Mouse (Mus musculus) left cerebral cortex, adult 2 months (tissue): ENCODE results near the gene Hadhb. TPM values are rescaled to one million over a fixed set of nuclear protein-coding genes. Genes with fewer than 3 reads are reported as not detected.
"Not testable (repeated sequence)": the region's sequence is repeated elsewhere in the genome, so short reads cannot be mapped to it uniquely, and the experiment has no call there.

Experiments used
- DNase-seq, 2 experiments: peaks; one replicate each; pipeline ENCODE4 v3.0.0; 2021 to 2022; ENCODE audit warnings: low spot score in 2 of 2, mixed read lengths in 1 of 2; ENCODE audit errors: extremely low spot score in 1 of 2
- H3K27ac ChIP-seq: fragments of 200-600 bp; 2 replicates; pipeline ENCODE4 v1.8.1; 2022
- H3K4me3 ChIP-seq: fragments of 200-600 bp; 2 replicates; pipeline ENCODE4 v1.8.1; 2022
- CTCF ChIP-seq: fragments of 200-600 bp; IDR thresholded peaks from 2 replicates; pipeline ENCODE4 v1.8.1; 2022; ENCODE audit warnings: antibody characterized with exemption, mild to moderate bottlenecking, moderate library complexity
- intact Hi-C: fragments of 180-260 bp; cut with DNase I; formaldehyde crosslinking; loops from one replicate; pipeline ENCODE4 v1.15.1; 2025
- total RNA-seq, 2 experiments: library from RNA; stranded (reverse); gene quantifications; 2 replicates each; pipeline ENCODE4 v1.2.3; 2021

The Hadhb gene
- total RNA-seq, 2 experiments from 2014 or later, result 83.5 to 88.4 TPM

DNA sequence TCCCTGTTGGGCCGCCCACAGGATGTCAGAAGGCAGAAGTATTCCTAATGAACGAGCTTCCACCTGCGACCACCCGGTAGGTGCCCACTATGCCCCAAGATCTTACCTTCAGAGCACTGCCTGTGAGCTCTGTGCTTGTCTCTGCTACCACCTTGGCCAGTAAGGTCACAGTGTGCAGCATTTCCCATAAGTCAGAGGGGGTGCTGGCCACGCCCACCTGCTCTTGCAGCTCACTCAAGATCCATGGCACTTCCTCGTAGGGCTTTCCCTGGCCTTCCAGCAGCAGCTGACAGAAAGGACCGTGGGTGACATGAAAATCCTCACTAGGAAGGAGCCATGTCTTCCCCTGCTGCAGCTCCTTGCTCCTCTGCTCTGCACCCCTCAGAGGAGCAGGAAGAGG, 43.2 kb downstream of the Hadhb start:
- Histone ChIP-seq H3K4me3 (no peak overlapping the region), H3K27ac (no peak overlapping the region)
- no peak for TF ChIP-seq CTCF
- DNase-seq, result no peak
- intact Hi-C loops, result no loop called here

DNA sequence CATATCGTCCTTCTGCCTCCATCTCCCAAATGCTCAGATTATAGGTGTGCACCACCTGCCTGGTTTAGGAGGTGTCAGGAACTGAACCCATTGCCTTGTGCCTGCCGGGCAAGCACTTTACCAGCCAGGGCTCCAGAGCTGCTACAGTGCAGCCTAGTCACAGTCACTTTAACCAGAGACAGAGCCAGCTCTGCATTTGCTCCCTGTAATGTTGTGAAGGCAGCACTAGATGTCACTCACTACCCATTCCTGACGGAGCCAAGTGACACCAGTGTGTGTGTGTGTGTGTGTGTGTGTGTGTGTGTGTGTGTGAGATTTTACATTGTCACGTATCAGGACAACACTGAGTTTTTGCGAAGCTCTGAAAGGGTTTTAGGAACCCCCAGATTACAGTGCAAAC, 46.5 kb downstream of the Hadhb start:
- peak; percentile 33 for DNase-seq
- intact Hi-C loops, result no loop called here
- peak; percentile 62 for TF ChIP-seq CTCF
- Histone ChIP-seq H3K27ac (no peak overlapping the region), H3K4me3 (no peak overlapping the region)

DNA sequence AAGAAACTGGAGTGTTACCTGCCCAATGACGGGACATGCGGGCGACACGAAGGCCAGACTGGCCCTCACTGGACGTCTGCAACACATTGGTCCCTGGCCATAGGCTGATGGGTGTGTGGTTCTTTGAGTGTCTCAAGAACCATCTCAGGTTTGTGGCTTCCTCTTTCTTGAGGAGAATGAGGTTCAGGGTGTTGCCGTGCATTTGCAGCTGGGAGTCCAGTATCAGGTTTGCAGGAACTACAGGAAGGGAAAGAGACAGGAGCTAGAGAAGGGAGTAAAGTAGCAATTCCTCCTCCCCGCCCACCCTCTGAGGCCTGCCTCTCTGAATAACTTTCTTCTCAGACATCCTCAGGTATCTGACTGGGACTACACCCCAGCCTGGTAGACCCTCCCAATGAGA, 47.2 kb downstream of the Hadhb start:
- intact Hi-C loops, result no loop called here
- TF ChIP-seq CTCF, result no peak
- no peak for DNase-seq
- Histone ChIP-seq H3K27ac (no peak overlapping the region), H3K4me3 (no peak overlapping the region)

DNA sequence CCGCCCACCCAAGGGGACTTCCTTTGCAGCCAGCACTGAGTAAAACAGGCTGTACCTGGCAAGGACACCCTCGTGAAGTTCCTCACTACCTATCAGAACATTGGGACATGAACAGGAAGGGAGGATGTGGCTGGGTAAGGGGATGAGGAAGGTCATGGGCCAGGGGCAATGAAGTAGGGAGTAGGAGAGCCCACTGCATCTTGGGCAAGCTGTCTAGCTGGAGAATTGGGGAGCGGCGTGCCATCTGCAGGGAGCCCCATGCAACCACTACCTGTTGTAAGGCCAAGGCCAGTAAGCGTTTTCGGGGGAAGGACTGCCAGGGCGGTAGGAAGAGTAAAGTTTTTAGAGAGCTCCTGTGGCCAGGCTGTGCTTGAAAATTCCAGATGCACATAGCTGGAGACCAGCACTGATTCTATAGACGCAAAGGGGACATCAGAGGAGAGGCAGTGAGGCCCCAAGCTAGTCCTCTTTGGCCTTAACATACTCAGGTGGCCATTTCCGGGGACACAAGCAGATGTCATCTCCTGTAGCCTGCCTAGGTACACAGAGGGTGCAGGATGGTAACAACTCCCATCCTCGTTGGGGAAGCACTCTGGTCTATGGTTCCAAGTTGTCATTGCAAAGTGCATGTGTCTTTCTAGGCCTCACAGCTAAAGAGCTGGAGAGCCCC, 48.3 kb downstream of the Hadhb start:
- no peak for DNase-seq
- Histone ChIP-seq H3K4me3 (no peak overlapping the region), H3K27ac (no peak overlapping the region)
- intact Hi-C loops, result no loop called here
- no peak for TF ChIP-seq CTCF

DNA sequence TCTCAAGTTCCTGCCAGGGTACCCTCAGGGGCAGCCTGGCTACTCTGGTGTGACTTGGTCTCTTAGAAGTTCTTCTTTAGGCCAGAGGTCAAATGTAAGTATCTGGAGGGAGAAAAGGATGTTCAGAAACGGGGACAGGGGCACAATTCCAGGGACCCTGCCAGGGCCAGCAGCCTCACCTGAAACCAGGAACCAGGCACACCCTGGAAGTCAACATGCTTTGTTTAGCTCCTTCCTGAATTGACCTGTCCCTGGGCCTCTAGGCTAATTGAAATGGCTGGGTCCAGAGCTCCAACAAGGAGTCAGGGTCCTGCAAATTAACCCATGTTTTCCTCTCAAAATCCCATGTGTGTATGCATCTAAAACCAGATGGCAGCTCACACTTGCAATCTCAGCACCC, 49.4 kb downstream of the Hadhb start:
- no peak overlapping the region for H3K27ac ChIP-seq
- no peak for DNase-seq
- intact Hi-C loops, result no loop called here
- H3K4me3 ChIP-seq, result no peak overlapping the region
- TF ChIP-seq CTCF, result no peak

DNA sequence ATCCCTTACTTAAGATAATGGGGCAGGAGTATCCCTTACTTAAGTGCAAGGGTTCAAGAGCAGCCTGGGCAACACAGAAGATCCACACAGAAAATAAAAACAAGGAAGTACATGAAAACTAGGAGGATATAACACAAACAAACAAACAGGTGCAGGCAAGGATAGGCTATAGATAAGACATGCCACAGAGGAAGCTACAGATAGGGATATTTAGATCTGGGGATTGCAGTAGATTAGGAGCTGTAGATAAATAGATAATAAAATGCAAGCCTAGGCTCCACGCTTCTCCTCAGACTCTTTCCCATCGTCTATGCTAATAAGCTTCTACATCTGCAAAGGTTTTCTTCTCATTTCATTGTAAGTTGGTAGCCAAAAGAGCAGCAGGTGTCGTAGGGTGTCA, 50.0 kb downstream of the Hadhb start:
- intact Hi-C loops, result no loop called here
- no peak for TF ChIP-seq CTCF
- Histone ChIP-seq H3K4me3 (no peak overlapping the region), H3K27ac (no peak overlapping the region)
- no peak for DNase-seq

DNA sequence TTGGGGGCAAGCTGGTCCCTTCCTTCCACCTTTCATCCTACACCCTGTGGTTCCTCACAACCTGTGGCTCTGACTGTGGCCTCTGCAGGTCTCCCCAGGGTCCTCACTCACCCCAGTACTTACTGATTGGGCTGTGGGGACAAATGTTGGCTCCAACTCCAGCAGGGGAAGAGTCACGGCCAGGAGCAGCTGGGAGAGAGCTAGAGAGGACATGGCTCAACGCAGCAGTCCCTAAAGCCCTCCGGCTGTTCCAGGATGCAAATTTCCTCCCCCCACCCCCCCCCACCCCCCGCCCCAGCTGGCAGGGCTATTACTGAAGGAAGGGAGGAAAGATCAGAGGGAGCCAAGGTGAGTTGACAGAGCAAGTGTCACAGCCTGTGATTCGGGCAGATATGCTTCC, 50.4 kb downstream of the Hadhb start, which contains the start of gene Adgrf3:
Adgrf3 (minus strand) TSS at position 230 of the 400 bp plus-strand sequence.
- no peak within 1 kb of the TSS for H3K4me3 ChIP-seq
- H3K27ac ChIP-seq, result no peak within 1 kb of the TSS
- DNase-seq, result no peak
- intact Hi-C loops, result no loop called here
- no peak for TF ChIP-seq CTCF

DNA sequence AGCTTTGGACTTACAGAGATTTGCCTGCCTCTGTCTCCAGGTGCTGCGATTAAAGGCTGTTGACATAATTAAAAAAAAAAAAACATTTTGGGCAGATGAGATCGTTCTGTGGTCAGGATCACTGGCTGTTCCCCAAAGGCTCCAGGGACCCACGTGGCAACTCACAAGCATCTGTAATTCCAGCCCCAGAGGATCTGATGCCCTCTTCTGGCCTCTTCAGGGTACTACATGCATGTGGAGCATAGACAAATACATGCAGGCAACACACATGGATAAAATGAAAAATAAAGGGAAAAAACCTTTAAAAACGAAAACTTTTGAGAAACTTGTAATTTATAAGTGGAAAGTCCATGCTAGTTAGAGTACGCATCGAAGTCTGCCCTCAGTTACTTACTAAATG, 52.2 kb downstream of the Hadhb start:
- Histone ChIP-seq H3K27ac (no peak overlapping the region), H3K4me3 (no peak overlapping the region)
- DNase-seq, result no peak
- peak; percentile 45 for TF ChIP-seq CTCF
- intact Hi-C loops, result no loop called here

DNA sequence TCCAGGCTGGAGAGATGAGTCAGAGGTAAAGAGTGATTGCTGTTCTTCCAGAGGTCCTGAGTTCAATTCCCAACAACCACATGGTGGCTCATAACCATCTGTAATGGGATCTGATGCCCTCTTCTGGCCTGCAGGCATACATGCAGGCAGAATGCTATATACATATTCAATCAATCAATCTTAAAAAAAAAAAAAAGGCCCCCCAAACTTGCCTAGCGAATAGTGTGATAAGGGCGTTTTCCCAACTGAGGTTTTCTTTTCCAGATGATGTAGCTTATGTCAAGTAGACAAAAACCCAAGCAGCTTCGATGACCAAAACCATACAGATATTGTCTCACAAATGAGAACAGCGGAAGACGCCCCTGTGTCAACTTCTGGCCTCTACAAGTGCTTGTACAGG, 55.7 kb downstream of the Hadhb start:
- H3K4me3 ChIP-seq, H3K27ac ChIP-seq, DNase-seq: not testable (repeated sequence)
- intact Hi-C loops, result loop anchor here (5.0 kb wide), 1 partner anchor 267 kb away; no protein-coding TSS in a partner anchor

DNA sequence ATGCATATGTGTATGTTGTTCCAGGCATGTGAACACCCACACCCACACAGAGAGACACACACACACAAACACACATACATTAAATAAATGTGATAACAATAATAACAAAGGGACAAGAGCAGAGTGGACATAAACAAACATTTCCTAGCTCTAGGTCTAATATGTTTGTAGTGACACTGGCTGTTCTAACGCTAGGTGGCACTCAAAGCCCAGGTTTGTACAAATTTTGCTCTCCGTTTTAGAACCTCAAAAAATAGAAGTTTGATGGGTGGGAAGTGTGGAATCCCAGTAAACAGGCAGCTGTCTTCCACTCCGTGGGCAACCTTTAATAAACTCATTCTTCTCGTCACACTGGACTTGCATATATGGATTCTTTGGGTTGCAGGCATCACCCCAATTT, 59.8 kb downstream of the Hadhb start:
- peak; percentile 83 for TF ChIP-seq CTCF
- intact Hi-C loops, result loop anchor here (5.0 kb wide), 2 partner anchors 262 to 427 kb away; no protein-coding TSS in a partner anchor
- H3K27ac ChIP-seq, result no peak overlapping the region
- H3K4me3 ChIP-seq, result no peak overlapping the region
- peak; percentile 54 to 73 for DNase-seq

DNA sequence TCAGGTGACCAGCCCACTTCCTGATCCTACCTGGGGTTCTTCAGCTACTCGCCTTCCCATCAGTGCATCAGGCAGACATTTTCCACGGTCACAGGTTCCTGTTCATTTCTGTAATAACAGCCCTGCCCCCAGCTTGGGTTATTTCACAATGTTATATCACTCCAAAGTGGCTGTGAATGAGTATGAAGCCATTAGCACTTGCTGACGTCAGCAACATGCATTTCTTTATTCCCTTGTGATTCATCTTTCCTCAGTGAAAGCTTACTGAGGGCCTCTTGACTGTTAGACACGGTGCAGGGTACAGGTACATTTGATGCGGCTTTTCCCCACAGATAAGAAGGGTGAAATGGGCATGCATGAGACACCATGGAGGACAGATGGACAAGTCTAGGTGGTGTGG, 60.9 kb downstream of the Hadhb start:
- Histone ChIP-seq H3K27ac (no peak overlapping the region), H3K4me3 (no peak overlapping the region)
- no peak for TF ChIP-seq CTCF
- intact Hi-C loops, result loop anchor here (5.0 kb wide), 1 partner anchor 426 kb away; no protein-coding TSS in a partner anchor
- no peak for DNase-seq

DNA sequence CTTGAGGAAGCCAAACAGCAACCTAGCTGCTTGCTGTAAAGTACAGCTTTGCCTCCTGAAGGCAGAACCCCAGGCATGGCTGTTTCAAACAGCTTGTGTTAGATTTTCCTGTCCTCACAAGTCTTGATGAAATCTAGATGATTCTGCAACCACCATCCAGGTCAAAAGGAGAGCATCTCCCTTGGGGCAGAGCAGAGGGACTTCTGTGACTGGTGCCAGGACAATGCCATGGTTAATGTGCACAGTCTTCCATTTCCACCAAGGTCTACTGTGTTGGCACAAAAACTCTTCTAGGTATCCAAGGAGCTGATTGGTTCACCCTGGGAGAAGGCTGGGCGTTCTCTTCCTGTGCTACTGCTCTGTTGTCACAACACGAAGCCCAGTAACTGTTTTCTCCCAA, 64.7 kb downstream of the Hadhb start:
- Histone ChIP-seq H3K4me3 (no peak overlapping the region), H3K27ac (no peak overlapping the region)
- intact Hi-C loops, result loop anchor here (5.0 kb wide), 1 partner anchor 423 kb away; no protein-coding TSS in a partner anchor
- DNase-seq, result no peak
- no peak for TF ChIP-seq CTCF

DNA sequence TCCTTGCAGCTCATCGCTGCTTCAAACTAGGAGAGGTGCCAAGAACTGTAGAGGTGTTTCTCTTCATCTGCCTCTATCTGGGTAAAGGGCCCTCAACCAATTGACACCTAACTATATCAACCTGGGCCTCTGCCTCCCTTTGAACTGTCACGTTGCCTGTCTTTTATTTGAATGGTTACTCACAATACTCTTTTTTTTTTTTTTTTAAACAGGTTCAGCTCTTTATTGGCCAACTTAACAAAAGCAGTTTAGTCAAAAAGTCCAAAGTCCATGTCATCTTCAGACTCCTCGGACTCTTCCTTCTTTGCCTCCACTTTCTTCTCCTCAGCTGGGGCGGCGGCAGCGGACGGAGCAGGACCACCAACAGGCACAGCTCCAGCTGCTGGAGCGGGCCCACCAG, 65.6 kb downstream of the Hadhb start:
- no peak overlapping the region for H3K27ac ChIP-seq
- no peak for TF ChIP-seq CTCF
- no peak overlapping the region for H3K4me3 ChIP-seq
- intact Hi-C loops, result no loop called here
- DNase-seq, result no peak
